ENCODE assay signal across 8 mouse cellular contexts in genomic region chr2:156177651-156178050, GRCm38 (mm10). TPM values are rescaled to one million over a fixed set of nuclear protein-coding genes. Genes with fewer than 3 reads are reported as not detected.
DNase-seq lines count a peak whose midpoint lies in the region; ATAC-seq and TF ChIP-seq lines count a peak whose summit lies in the region.

No protein-coding gene starts in this region.

- peaks cover 62% of the 10 kb centered on the region for H3K36me3 ChIP-seq in forebrain, embryonic 10.5 days (replicated peaks)
- peaks cover 9% of the 10 kb centered on the region; the same call in 1 of the 2 replicates for H3K36me3 ChIP-seq in forebrain, embryonic 11.5 days (ENCODE audit: control insufficient read depth, insufficient read depth, low read length)
- H3K36me3 ChIP-seq in testis, adult 2 months (ENCODE audit: control insufficient read depth, insufficient read depth, low read length): no peaks in the 10 kb centered on the region
- H3K36me3 ChIP-seq in liver, embryonic 13.5 days: peaks cover 56% of the 10 kb centered on the region

- no peak for DNase-seq in forebrain, embryonic 10.5 days (ENCODE audit: extremely low spot score, low spot score)
- DNase-seq in forebrain, embryonic 11.5 days (ENCODE audit: low spot score): no peak
- no peak for DNase-seq in testis, postnatal 14 days (ENCODE audit: low spot score)
- no peak for DNase-seq in liver, embryonic 13.5 days
- no peak for DNase-seq in embryo, embryonic 10 days (ENCODE audit: low spot score)
- no peak for DNase-seq in spleen, postnatal 36 days (ENCODE audit: low spot score in 2 of 2)
- no peak for DNase-seq in adrenal gland, adult 2 months

- no peak for TF ChIP-seq CTCF in testis, adult 2 months (IDR thresholded peaks at IDR 0.05; ENCODE audit: control insufficient read depth, insufficient read depth, insufficient replicate concordance, low read depth, low read length)

- H3K27me3 ChIP-seq in forebrain, embryonic 10.5 days (ENCODE audit: poor library complexity, severe bottlenecking): no peaks in the 10 kb centered on the region
- H3K27me3 ChIP-seq in forebrain, embryonic 11.5 days (ENCODE audit: control insufficient read depth, insufficient read depth, low read length): no peaks in the 10 kb centered on the region
- no peaks in the 10 kb centered on the region for H3K27me3 ChIP-seq in testis, adult 2 months (ENCODE audit: control insufficient read depth, insufficient read depth, low read length)
- H3K27me3 ChIP-seq in liver, embryonic 13.5 days: no peaks in the 10 kb centered on the region

- ATAC-seq in forebrain, embryonic 11.5 days (replicated peaks; ENCODE audit: low FRiP score): no peak
- ATAC-seq in liver, embryonic 13.5 days (ENCODE audit: low read depth): no peak

- peak overlapping the region; percentile 95; the same call in 1 of the 2 replicates for H3K4me3 ChIP-seq in forebrain, embryonic 10.5 days
- H3K4me3 ChIP-seq in forebrain, embryonic 11.5 days (ENCODE audit: low read depth, low read length): no peak overlapping the region
- H3K4me3 ChIP-seq in testis, adult 2 months (ENCODE audit: control insufficient read depth, low read depth, low read length): 0 out of 2 replicates have a peak overlapping the region, but pooled peaks have one; percentile 23
- H3K4me3 ChIP-seq in liver, embryonic 13.5 days (replicated peaks): peak overlapping the region; percentile 100

- no peaks in the 10 kb centered on the region for H3K9me3 ChIP-seq in forebrain, embryonic 10.5 days
- no peaks in the 10 kb centered on the region for H3K9me3 ChIP-seq in forebrain, embryonic 11.5 days (ENCODE audit: control insufficient read depth, low read length)
- no peaks in the 10 kb centered on the region for H3K9me3 ChIP-seq in liver, embryonic 13.5 days (replicated peaks)

- WGBS in forebrain, embryonic 10.5 days: 89% methylated on average over 7 of the region's 7 CpGs
- 90% methylated on average over 7 of the region's 7 CpGs for WGBS in forebrain, embryonic 11.5 days
- 66% methylated on average over 7 of the region's 7 CpGs for WGBS in liver, embryonic 13.5 days (ENCODE audit: insufficient replicate concordance)

- peaks cover 31% of the 10 kb centered on the region for H3K4me1 ChIP-seq in forebrain, embryonic 10.5 days
- H3K4me1 ChIP-seq in forebrain, embryonic 11.5 days (replicated peaks; ENCODE audit: control insufficient read depth, insufficient read depth, low read length): 0 out of 2 replicates have a peak, but pooled peaks cover 11% of the 10 kb centered on the region
- no peaks in the 10 kb centered on the region; the same call in 1 of the 2 replicates for H3K4me1 ChIP-seq in testis, adult 2 months (ENCODE audit: control insufficient read depth, insufficient read depth, low read length)
- H3K4me1 ChIP-seq in liver, embryonic 13.5 days (replicated peaks): peaks cover 41% of the 10 kb centered on the region

- no peak overlapping the region for H3K4me2 ChIP-seq in forebrain, embryonic 11.5 days (ENCODE audit: low read depth, low read length, severe bottlenecking)
- H3K4me2 ChIP-seq in liver, embryonic 13.5 days: peak overlapping the region; percentile 90

- no peak overlapping the region for H3K27ac ChIP-seq in forebrain, embryonic 10.5 days
- H3K27ac ChIP-seq in forebrain, embryonic 11.5 days (ENCODE audit: low read depth, low read length): no peak overlapping the region
- no peak overlapping the region for H3K27ac ChIP-seq in testis, adult 2 months (ENCODE audit: control insufficient read depth, insufficient read depth, low read depth, low read length)
- no peak overlapping the region for H3K27ac ChIP-seq in liver, embryonic 13.5 days

- no peak for TF ChIP-seq POLR2A in testis, adult 2 months (IDR thresholded peaks at IDR 0.05; ENCODE audit: control insufficient read depth, low read depth, low read length)

- no peak overlapping the region for H3K9ac ChIP-seq in forebrain, embryonic 11.5 days (ENCODE audit: low read length)
- peak overlapping the region; percentile 45 for H3K9ac ChIP-seq in liver, embryonic 13.5 days

RNA-seq across cellular contexts. Expression of gene Rbm39, which starts 2.4 kb away (rescaled TPM):
- 542 and 576 TPM in 2 replicates for polyA plus RNA-seq in forebrain, embryonic 10.5 days (2016; fragmentation: Nextera tagmentation; extraction: Ambion mirVana)
- 630 and 681 TPM in 2 replicates for polyA plus RNA-seq in forebrain, embryonic 11.5 days (2014; fragmentation: Nextera tagmentation; extraction: Ambion mirVana)
- 19.3 and 27.9 TPM in 2 replicates for polyA plus RNA-seq in testis, adult 2 months (2012; rRNA removed)
- polyA plus RNA-seq in liver, embryonic 13.5 days (2015; fragmentation: Nextera tagmentation; extraction: Ambion mirVana): 276 and 316 TPM in 2 replicates
- total RNA-seq in adrenal gland, adult 2 months (2021): 100 to 1,000 TPM; 269 to 386 TPM
- 89.7 and 94.8 TPM in 2 replicates for polyA plus RNA-seq in adrenal gland, adult 2 months (2012; rRNA removed)

RNA-seq across cellular contexts. Expression of gene Phf20, which starts 18.6 kb away (rescaled TPM):
- polyA plus RNA-seq in forebrain, embryonic 10.5 days (2016; fragmentation: Nextera tagmentation; extraction: Ambion mirVana): 71.6 and 77.4 TPM in 2 replicates
- polyA plus RNA-seq in forebrain, embryonic 11.5 days (2014; fragmentation: Nextera tagmentation; extraction: Ambion mirVana): 87.7 and 92.9 TPM in 2 replicates
- 11.2 and 12.0 TPM in 2 replicates for polyA plus RNA-seq in testis, adult 2 months (2012; rRNA removed)
- polyA plus RNA-seq in liver, embryonic 13.5 days (2015; fragmentation: Nextera tagmentation; extraction: Ambion mirVana): 16.5 and 19.8 TPM in 2 replicates
- total RNA-seq in adrenal gland, adult 2 months (2021): 10 to 100 TPM; 37.8 to 44.5 TPM
- 18.1 and 18.8 TPM in 2 replicates for polyA plus RNA-seq in adrenal gland, adult 2 months (2012; rRNA removed)

RNA-seq across cellular contexts. Expression of gene Nfs1, which starts 33.7 kb away (rescaled TPM):
- 41.7 and 45.2 TPM in 2 replicates for polyA plus RNA-seq in forebrain, embryonic 10.5 days (2016; fragmentation: Nextera tagmentation; extraction: Ambion mirVana)
- 37.2 and 38.3 TPM in 2 replicates for polyA plus RNA-seq in forebrain, embryonic 11.5 days (2014; fragmentation: Nextera tagmentation; extraction: Ambion mirVana)
- polyA plus RNA-seq in testis, adult 2 months (2012; rRNA removed): 42.0 and 42.8 TPM in 2 replicates
- 65.0 and 70.9 TPM in 2 replicates for polyA plus RNA-seq in liver, embryonic 13.5 days (2015; fragmentation: Nextera tagmentation; extraction: Ambion mirVana)
- 10 to 100 TPM; 76.7 to 90.3 TPM for total RNA-seq in adrenal gland, adult 2 months (2021)
- polyA plus RNA-seq in adrenal gland, adult 2 months (2012; rRNA removed): 123 and 134 TPM in 2 replicates

RNA-seq across cellular contexts. Expression of gene Romo1, which starts 33.8 kb away (rescaled TPM):
- polyA plus RNA-seq in forebrain, embryonic 10.5 days (2016; fragmentation: Nextera tagmentation; extraction: Ambion mirVana): 379 and 398 TPM in 2 replicates
- polyA plus RNA-seq in forebrain, embryonic 11.5 days (2014; fragmentation: Nextera tagmentation; extraction: Ambion mirVana): 345 and 347 TPM in 2 replicates
- polyA plus RNA-seq in testis, adult 2 months (2012; rRNA removed): 79.6 and 105 TPM in 2 replicates
- 254 and 270 TPM in 2 replicates for polyA plus RNA-seq in liver, embryonic 13.5 days (2015; fragmentation: Nextera tagmentation; extraction: Ambion mirVana)
- 100 to 1,000 TPM; 233 to 376 TPM for total RNA-seq in adrenal gland, adult 2 months (2021)
- 407 and 417 TPM in 2 replicates for polyA plus RNA-seq in adrenal gland, adult 2 months (2012; rRNA removed)

RNA-seq across cellular contexts. Expression of gene Gm28036, which starts 50.8 kb away (rescaled TPM):
- 20.7 TPM in 2 replicates for polyA plus RNA-seq in forebrain, embryonic 10.5 days (2016; fragmentation: Nextera tagmentation; extraction: Ambion mirVana)
- polyA plus RNA-seq in forebrain, embryonic 11.5 days (2014; fragmentation: Nextera tagmentation; extraction: Ambion mirVana): 18.8 and 20.8 TPM in 2 replicates
- 3.8 and 6.9 TPM in 2 replicates for polyA plus RNA-seq in testis, adult 2 months (2012; rRNA removed)
- 7.4 and 8.8 TPM in 2 replicates for polyA plus RNA-seq in liver, embryonic 13.5 days (2015; fragmentation: Nextera tagmentation; extraction: Ambion mirVana)
- total RNA-seq in adrenal gland, adult 2 months (2021): 10 to 100 TPM; 14.6 to 21.1 TPM
- 2.3 and 3.4 TPM in 2 replicates for polyA plus RNA-seq in adrenal gland, adult 2 months (2012; rRNA removed)
